Mouse (Mus musculus): ENCODE data around the gene Lsm12.
"Not testable (repeated sequence)": the region's sequence is repeated elsewhere in the genome, so short reads cannot be mapped to it uniquely, and the experiment has no call there.

The Lsm12 gene

DNA sequence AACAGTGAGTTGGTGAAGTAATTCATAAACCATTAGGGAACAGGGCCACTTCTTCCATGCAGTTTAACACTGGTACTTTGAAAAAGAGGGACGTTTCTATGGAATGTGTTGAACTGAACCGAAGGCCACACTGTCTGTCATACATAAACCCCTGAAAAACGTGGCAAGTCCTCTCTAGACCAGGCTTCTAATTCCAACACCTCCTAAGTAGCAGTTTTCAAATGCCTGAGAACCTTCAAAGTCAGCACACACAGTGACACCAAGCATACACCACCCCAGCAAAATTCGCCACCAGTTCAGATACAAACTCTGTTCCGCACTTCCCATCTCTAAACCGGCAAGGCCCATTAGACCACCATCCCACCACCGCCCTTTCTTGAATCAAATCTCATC, 847 bp downstream of the Lsm12 start:
- no peak for DNase-seq

GRCm38 (mm10) chr11:102179836-102180235, 5.3 kb downstream of the Lsm12 start:
- DNase-seq, result no peak

DNA sequence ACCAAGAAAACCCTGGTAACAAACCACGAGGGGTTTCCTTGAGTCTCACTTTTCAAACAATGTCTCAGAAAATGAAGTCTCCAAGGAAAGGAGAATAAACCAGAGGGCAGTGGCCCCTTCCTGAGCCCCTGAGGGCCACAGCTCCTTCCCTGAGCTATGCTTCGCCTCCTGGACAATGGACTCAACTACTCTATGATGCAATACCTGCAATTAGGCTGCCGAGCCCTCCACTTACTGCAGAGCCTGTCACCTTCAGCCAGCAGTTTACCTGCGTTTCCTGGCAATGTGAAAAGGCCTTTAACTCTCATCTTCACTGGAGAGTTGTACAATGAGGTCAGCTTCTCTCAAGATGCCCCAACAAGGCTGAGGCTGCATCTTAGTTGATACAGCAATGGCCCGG, 16.4 kb downstream of the Lsm12 start:
- DNase-seq, result no peak

GRCm38 (mm10) chr11:102167539-102167938, 17.6 kb downstream of the Lsm12 start:
- DNase-seq, result no peak

DNA sequence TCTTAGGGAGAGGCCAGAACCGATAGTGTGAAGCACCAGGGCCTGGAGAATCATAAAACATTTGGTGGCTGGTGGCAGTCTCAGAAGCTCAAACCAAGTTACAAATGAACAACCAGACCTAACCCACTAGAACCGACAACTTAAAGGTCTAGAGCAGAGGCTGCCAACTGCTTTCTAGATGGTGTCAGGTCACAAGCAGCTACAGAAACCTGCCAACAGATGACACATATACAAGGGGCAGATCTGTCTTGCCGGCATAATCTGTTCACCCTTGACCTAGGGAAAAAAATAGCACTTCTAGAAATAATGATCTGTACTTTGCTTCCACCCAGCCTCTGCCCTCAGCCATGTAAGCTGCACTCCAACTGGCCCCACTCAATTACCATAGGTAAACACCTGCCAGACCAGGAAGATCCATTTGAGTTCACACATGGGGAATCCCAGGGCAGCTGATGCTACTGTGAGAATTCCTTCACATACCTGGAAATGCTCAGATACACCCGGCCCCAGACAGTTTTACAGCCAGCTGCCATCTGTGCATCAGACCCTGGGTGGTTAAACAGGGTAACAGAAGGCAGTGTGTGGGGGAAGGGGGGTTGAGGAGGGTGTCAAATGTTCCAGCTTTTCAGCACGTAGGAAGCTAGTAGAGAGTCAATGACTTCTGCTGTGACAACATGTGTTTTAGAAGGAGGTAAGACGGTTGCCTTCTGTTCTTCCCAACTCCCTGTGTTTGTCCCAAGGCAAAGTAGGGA, 18.9 kb downstream of the Lsm12 start:
- DNase-seq, result no peak

GRCm38 (mm10) chr11:102159781-102160180, 25.3 kb downstream of the Lsm12 start:
- DNase-seq, result no peak

DNA sequence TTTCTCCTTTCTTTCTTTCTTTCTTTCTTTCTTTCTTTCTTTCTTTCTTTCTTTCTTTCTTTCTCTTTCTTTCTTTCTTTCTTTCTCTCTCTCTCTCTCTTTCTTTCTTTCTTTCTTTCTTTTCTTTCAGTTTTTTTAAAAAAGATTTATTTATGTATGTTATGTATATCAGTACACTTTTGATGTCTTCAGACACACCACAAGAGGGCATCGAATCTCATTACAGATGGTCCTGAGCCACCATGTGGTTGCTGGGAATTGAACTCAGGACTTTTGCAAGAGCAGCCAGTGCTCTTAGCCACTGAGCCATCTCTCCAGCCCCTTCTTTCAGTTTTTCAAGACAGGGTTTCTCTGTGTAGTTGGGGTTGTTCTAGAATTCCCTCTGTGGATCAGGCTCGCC, 27.1 kb downstream of the Lsm12 start:
- not testable (repeated sequence) for DNase-seq

DNA sequence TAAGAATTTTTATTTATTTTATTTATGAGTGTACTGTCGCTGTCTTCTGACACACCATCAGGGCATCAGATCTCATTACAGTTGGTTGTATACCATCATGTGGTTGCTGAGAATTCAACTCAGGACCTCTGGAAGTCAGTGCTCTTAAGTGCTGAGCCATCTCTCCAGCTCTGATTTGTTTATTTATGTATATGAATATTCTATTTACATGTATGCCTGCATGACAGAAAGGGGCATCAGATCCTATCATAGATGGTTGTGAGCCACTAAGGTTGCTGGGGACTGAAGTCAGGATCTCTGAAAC, 28.4 kb downstream of the Lsm12 start:
- no peak for DNase-seq

DNA sequence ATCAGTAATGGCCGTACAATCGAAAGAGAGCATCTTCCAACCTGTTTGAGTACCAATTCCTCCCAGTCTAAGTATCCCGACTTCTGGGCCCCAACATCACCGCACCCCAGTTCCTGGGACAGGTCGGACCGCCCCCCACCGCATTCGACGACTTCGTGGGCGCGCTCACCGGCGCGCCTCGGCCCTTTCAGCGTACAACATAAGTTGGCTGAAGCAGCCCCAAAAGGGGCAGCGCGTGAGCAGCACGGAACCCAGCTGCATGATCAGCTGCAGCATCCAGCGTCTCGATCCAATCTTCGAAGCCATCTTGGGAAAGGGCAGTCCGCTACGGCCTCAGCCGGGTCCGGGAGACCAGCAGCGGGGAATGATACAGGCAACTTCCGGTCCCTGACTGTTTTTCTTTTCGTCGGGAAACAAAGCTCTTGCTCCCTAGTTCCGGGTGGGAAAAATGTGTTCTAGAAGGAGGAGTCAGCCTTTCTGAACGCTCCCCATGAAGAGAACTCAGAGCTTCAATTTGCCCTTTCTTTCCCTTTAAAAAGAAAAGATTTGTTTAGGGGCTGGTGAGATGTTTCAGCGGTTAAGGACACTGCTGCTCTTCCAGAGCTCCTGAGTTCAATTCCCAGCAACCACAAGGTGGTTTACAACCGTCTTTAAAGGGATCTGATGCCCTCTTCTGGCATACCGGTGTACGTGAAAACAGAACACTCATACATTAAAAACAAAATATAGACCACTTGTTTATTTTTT, 28.9 kb downstream of the Lsm12 start, which contains the start of gene Tmem101:
Gene Tmem101 (minus strand): TSS at position 366 of the 747 bp plus-strand sequence.
- DNase-seq, result peak; percentile 95

GRCm38 (mm10) chr11:102147213-102147989, 37.7 kb downstream of the Lsm12 start:
- DNase-seq, result no peak

- DNase-seq, result no peak
These were observed 38.6 kb downstream of the Lsm12 start for GRCm38 (mm10) chr11:102146531-102146930.

GRCm38 (mm10) chr11:102146005-102146404, 39.1 kb downstream of the Lsm12 start:
- DNase-seq, result no peak

- DNase-seq, result no peak
These were observed 39.6 kb downstream of the Lsm12 start, which contains the start of gene Nags for GRCm38 (mm10) chr11:102145471-102146001. Nags (plus strand) TSS chr11:102145513.

DNA sequence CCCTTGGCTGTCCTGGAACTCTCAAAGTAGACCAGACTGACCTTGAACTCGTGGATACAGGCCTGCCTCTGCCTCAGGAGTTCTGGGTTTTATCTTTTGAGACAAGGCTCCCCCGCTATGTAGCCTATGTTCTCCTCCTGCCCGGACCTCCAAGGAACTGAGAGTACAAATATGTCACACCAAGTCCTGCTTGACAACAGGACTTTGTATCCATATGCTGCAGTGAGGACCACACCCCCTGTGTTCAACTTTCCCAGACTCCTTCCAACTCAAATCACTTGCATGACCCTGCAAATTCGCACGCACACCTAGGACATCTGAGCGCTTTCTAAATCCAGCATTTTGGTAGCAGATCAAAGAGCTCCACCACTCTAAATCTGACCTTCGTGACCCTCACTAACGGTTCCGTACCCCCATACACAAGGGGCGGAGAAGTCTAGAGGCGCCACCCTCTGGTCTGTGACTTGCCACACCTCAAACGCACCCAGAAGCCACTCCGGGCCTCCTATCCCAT, 40.1 kb downstream of the Lsm12 start:
- no peak for DNase-seq

- DNase-seq, result no peak
These were observed 42.7 kb downstream of the Lsm12 start for GRCm38 (mm10) chr11:102142355-102142754.

DNA sequence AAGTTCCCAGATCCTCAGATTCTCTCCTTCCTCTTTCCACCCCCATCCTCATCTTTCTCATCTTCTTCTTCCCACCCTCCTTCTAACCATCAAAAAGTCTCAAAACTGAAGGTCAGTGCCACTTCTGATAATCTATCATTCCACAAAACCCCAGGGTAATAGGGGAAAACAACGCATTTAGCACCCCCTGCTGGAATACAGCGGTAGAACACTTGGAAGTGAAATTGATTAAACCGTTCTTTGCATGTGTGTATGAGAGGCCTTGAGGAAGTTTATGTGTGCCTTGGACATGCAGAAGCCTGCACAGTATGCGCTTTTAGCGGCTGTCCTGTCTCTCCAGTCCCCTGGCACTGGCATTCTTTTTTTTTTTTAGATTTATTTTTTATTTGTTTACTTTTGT, 44.6 kb downstream of the Lsm12 start:
- DNase-seq, result peak; percentile 74

- peak; percentile 83 for DNase-seq
These were observed 46.7 kb downstream of the Lsm12 start for GRCm38 (mm10) chr11:102138447-102138740.

DNA sequence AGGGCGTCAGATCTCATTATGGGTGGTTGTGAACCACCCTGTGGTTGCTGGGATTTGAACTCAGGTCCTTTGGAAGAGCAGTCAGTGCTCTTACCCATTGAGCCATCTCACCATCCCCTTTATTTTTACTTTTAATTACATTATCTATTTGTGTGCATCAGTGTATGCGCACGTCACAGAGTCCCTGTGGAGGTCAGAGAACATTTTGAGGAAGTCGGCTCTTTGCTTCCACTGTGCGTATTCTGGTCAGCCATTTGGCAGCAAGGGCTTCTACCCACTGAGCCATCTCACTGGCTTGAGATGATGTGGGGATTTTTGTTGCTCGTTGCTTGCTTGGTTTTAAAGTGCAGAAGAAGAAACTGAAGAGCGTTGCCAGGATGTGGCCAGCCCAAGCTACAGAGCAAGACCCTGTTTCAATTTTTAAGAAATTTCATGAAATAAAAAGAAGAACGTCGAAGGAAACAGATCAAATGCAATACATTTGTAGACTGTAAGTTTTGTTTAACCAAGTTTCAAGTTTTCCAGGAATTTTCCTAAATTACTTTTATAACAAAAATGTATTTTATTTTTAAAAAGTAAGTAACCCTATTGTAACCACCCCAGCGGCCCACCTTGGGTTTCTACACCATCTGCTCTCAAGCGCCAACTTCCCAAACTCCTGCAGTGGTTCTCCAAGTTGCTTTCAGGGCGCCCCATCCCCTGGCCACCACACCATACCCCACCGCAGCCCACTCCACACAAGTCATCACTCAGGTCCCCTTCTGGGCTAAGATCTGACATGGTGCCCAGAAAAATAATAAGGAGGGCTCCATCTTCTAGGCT, 47.3 kb downstream of the Lsm12 start:
- no peak for DNase-seq

- no peak for DNase-seq
These were observed 50.6 kb downstream of the Lsm12 start for GRCm38 (mm10) chr11:102134516-102134915.

DNA sequence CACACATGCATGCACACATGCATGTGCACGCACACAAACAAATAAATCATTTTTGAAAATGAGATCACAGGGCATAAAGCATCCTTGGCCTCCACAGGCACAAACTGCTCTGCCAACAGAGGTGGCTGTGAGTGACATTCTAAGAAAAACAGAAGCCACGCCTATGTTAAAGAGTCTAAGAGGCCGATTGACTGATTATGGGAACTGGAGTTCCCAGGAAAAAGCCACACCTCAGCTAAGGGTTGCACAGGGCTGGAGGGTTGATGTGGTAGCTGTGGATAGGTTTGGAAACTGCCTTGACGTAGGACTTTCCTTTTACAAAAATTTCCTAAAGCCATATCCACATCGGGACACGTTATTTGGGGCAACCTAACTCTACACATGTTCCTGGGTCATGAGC, 67.7 kb downstream of the Lsm12 start:
- no peak for DNase-seq

DNA sequence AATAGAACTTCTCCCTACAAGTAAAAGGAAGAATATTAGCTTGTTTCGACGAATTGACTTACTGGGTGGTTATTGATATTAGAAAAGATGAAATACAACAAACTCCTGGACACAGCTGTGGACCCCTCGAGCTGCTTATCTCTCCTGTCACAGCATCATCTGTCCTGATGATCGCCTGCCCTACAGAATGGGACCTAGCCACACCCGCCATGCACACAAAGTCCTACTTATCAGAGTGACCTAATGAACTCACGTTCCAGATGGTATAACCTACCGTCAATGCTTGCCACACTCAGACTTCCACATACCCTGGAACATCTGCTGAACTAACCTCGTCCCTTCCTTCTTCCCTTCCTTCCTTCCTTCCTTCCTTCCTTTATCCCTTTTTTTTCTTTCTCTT, 68.9 kb downstream of the Lsm12 start:
- no peak for DNase-seq

Measured in kidney, postnatal 10 days (tissue).